Mouse (Mus musculus) frontal cortex, postnatal 36 days (tissue): Measurements from ENCODE around the gene Rock2.

Source experiments
- DNase-seq, 2 experiments: peaks; one replicate each; pipeline ENCODE4 v3.0.0; 2022; ENCODE audit warnings: low spot score in 2 of 2

The Rock2 gene

GRCm38 (mm10) chr12:16872006-16872405 is 22.7 kb upstream of the Rock2 start:
- DNase-seq = no peak

- no peak for DNase-seq
Observed at GRCm38 (mm10) chr12:16872926-16873464, 21.7 kb upstream of the Rock2 start.

- DNase-seq = peak in 1 of 2 experiments; percentile 67
Observed at GRCm38 (mm10) chr12:16873549-16873948, 21.1 kb upstream of the Rock2 start.

GRCm38 (mm10) chr12:16874086-16874485 is 20.6 kb upstream of the Rock2 start:
- no peak for DNase-seq

GRCm38 (mm10) chr12:16875269-16875668 is 19.4 kb upstream of the Rock2 start:
- DNase-seq = no peak

GRCm38 (mm10) chr12:16875678-16876077 is 19.0 kb upstream of the Rock2 start:
- DNase-seq = no peak

GRCm38 (mm10) chr12:16876667-16877066 is 18.0 kb upstream of the Rock2 start:
- DNase-seq = no peak

GRCm38 (mm10) chr12:16877141-16877540 is 17.6 kb upstream of the Rock2 start:
- DNase-seq = no peak

- DNase-seq = no peak
Observed at GRCm38 (mm10) chr12:16877679-16878078, 17.0 kb upstream of the Rock2 start.

GRCm38 (mm10) chr12:16879369-16879768 is 15.3 kb upstream of the Rock2 start:
- no peak for DNase-seq

- no peak for DNase-seq
Observed at GRCm38 (mm10) chr12:16880077-16880476, 14.6 kb upstream of the Rock2 start.

GRCm38 (mm10) chr12:16882442-16882841 is 12.3 kb upstream of the Rock2 start:
- no peak for DNase-seq

GRCm38 (mm10) chr12:16883111-16883510 is 11.6 kb upstream of the Rock2 start:
- no peak for DNase-seq

- DNase-seq = no peak
Observed at GRCm38 (mm10) chr12:16884534-16884933, 10.2 kb upstream of the Rock2 start.

GRCm38 (mm10) chr12:16886354-16886753 is 8.3 kb upstream of the Rock2 start:
- DNase-seq = no peak

- no peak for DNase-seq
Observed at GRCm38 (mm10) chr12:16893039-16893438, 1.7 kb upstream of the Rock2 start.

GRCm38 (mm10) chr12:16893656-16894395 is 869 bp upstream of the Rock2 start:
- DNase-seq = peak in 1 of 2 experiments; percentile 27

GRCm38 (mm10) chr12:16895221-16895928 is 680 bp downstream of the Rock2 start:
- peak in 1 of 2 experiments; percentile 51 for DNase-seq

GRCm38 (mm10) chr12:16896073-16896789 is 1.5 kb downstream of the Rock2 start:
- no peak for DNase-seq

GRCm38 (mm10) chr12:16897225-16897624 is 2.5 kb downstream of the Rock2 start:
- DNase-seq = no peak

- DNase-seq = no peak
Observed at GRCm38 (mm10) chr12:16898221-16898620, 3.5 kb downstream of the Rock2 start.

GRCm38 (mm10) chr12:16898790-16899189 is 4.1 kb downstream of the Rock2 start:
- no peak for DNase-seq
